Mouse (Mus musculus) liver, embryonic 12.5 days (tissue): ENCODE data around the gene St6galnac3. TPM values are rescaled to one million over a fixed set of nuclear protein-coding genes. Genes with fewer than 3 reads are reported as not detected.

Experiments
- ATAC-seq: fragments of 200-750 bp; cut with Nextera tagmentation; 2 replicates; pipeline ENCODE4 v1.8.0; 2017; ENCODE audit warnings: moderate number of reproducible peaks, mild to moderate bottlenecking, moderate library complexity
- H3K27ac ChIP-seq: fragments of 300-500 bp; sonication (generic); 2 replicates; pipeline ENCODE4 v1.5.1; 2016; ENCODE audit warnings: mild to moderate bottlenecking
- H3K27me3 ChIP-seq: fragments of 300-500 bp; sonication (generic); replicated peaks from 2 replicates; pipeline ENCODE4 v1.6.1; 2016; ENCODE audit warnings: mild to moderate bottlenecking, moderate library complexity
- H3K36me3 ChIP-seq: fragments of 300-500 bp; sonication (generic); 2 replicates; pipeline ENCODE4 v1.6.1; 2016; ENCODE audit warnings: mild to moderate bottlenecking, moderate library complexity
- H3K4me1 ChIP-seq: fragments of 300-500 bp; sonication (generic); 2 replicates; pipeline ENCODE4 v1.6.1; 2016
- H3K4me2 ChIP-seq: fragments of 300-500 bp; sonication (generic); 2 replicates; pipeline ENCODE4 v1.6.1; 2016; ENCODE audit warnings: mild to moderate bottlenecking, moderate library complexity
- H3K4me3 ChIP-seq: fragments of 300-500 bp; sonication (generic); 2 replicates; pipeline ENCODE4 v1.5.1; 2016; ENCODE audit warnings: mild to moderate bottlenecking, moderate library complexity
- H3K9ac ChIP-seq: fragments of 300-500 bp; sonication (generic); 2 replicates; pipeline ENCODE4 v1.6.1; 2016; ENCODE audit warnings: mild to moderate bottlenecking, moderate library complexity
- H3K9me3 ChIP-seq: fragments of 300-500 bp; sonication (generic); replicated peaks from 2 replicates; pipeline ENCODE4 v1.6.1; 2016; ENCODE audit warnings: mild to moderate bottlenecking, moderate library complexity
- WGBS: fragments of 180-500 bp; shearing (Covaris S2); methylation state at CpG from one replicate; pipeline ENCODE4 v1.1.7; 2016; ENCODE audit not compliant: insufficient replicate concordance; 5-methylcytosine and 5-hydroxymethylcytosine counted together
- polyA plus RNA-seq: library from polyadenylated mRNA; unstranded; fragments of >200 nt; fragmentation: Nextera tagmentation; extraction: Ambion mirVana; gene quantifications from 2 replicates; pipeline ENCODE4 v1.2.1, GENCODE M21; 2016

St6galnac3 gene
- polyA plus RNA-seq, 1 experiment from 2014 or later: 13.6 TPM

GRCm38 (mm10) chr3:153190742-153191141 is 534.2 kb downstream of the St6galnac3 start:
- no peaks in the 10 kb centered on the region for H3K27me3 ChIP-seq
- H3K9ac ChIP-seq: no peak overlapping the region
- no peak overlapping the region for H3K27ac ChIP-seq
- 67% methylated on average over 2 of the region's 2 CpGs for WGBS
- H3K4me3 ChIP-seq: no peak overlapping the region
- no peaks in the 10 kb centered on the region for H3K36me3 ChIP-seq
- no peak overlapping the region for H3K4me2 ChIP-seq
- no peaks in the 10 kb centered on the region for H3K9me3 ChIP-seq
- no peaks in the 10 kb centered on the region for H3K4me1 ChIP-seq
- no peak for ATAC-seq

- no peak overlapping the region for H3K27ac ChIP-seq
- no peaks in the 10 kb centered on the region for H3K4me1 ChIP-seq
- no peaks in the 10 kb centered on the region for H3K36me3 ChIP-seq
- no peaks in the 10 kb centered on the region for H3K27me3 ChIP-seq
- no peaks in the 10 kb centered on the region for H3K9me3 ChIP-seq
- 66% methylated on average over 6 of the region's 6 CpGs for WGBS
- H3K4me2 ChIP-seq: no peak overlapping the region
- H3K9ac ChIP-seq: no peak overlapping the region
- ATAC-seq: no peak
- H3K4me3 ChIP-seq: no peak overlapping the region
Measured at GRCm38 (mm10) chr3:153189685-153190467, 535.1 kb downstream of the St6galnac3 start.

- Histone ChIP-seq H3K27me3 (no peaks in the 10 kb centered on the region), H3K4me1 (no peaks in the 10 kb centered on the region), H3K4me3 (no peak overlapping the region), H3K27ac (no peak overlapping the region), H3K9me3 (no peaks in the 10 kb centered on the region), H3K9ac (no peak overlapping the region), H3K36me3 (no peaks in the 10 kb centered on the region), H3K4me2 (no peak overlapping the region)
- 62% methylated on average over 2 of the region's 2 CpGs for WGBS
- ATAC-seq: no peak
Measured at GRCm38 (mm10) chr3:153188224-153188623, 536.8 kb downstream of the St6galnac3 start.

GRCm38 (mm10) chr3:153185117-153185516 is 539.9 kb downstream of the St6galnac3 start:
- no peak overlapping the region for H3K4me2 ChIP-seq
- ATAC-seq: no peak
- no peak overlapping the region for H3K9ac ChIP-seq
- no peak overlapping the region for H3K4me3 ChIP-seq
- no peaks in the 10 kb centered on the region for H3K9me3 ChIP-seq
- no peaks in the 10 kb centered on the region for H3K27me3 ChIP-seq
- no peak overlapping the region for H3K27ac ChIP-seq
- H3K36me3 ChIP-seq: no peaks in the 10 kb centered on the region
- WGBS: 65% methylated on average over 3 of the region's 3 CpGs
- no peaks in the 10 kb centered on the region for H3K4me1 ChIP-seq

- H3K4me1 ChIP-seq: no peaks in the 10 kb centered on the region
- no peak overlapping the region for H3K4me2 ChIP-seq
- H3K9ac ChIP-seq: no peak overlapping the region
- no peak for ATAC-seq
- no peaks in the 10 kb centered on the region for H3K9me3 ChIP-seq
- H3K27me3 ChIP-seq: no peaks in the 10 kb centered on the region
- H3K27ac ChIP-seq: no peak overlapping the region
- H3K4me3 ChIP-seq: no peak overlapping the region
- no peaks in the 10 kb centered on the region for H3K36me3 ChIP-seq
- WGBS: 57% methylated on average over 6 of the region's 6 CpGs
Measured at GRCm38 (mm10) chr3:153181242-153181641, 543.7 kb downstream of the St6galnac3 start.

GRCm38 (mm10) chr3:153176749-153177148 is 548.2 kb downstream of the St6galnac3 start:
- Histone ChIP-seq H3K4me3 (no peak overlapping the region), H3K36me3 (no peaks in the 10 kb centered on the region), H3K9me3 (no peaks in the 10 kb centered on the region), H3K4me2 (no peak overlapping the region), H3K27ac (no peak overlapping the region), H3K9ac (no peak overlapping the region), H3K4me1 (no peaks in the 10 kb centered on the region), H3K27me3 (no peaks in the 10 kb centered on the region)
- ATAC-seq: no peak
- 66% methylated on average over 4 of the region's 4 CpGs for WGBS

GRCm38 (mm10) chr3:153176325-153176724 is 548.6 kb downstream of the St6galnac3 start:
- no peaks in the 10 kb centered on the region for H3K4me1 ChIP-seq
- H3K27me3 ChIP-seq: no peaks in the 10 kb centered on the region
- 45% methylated on average over 6 of the region's 6 CpGs for WGBS
- no peak overlapping the region for H3K27ac ChIP-seq
- H3K9me3 ChIP-seq: no peaks in the 10 kb centered on the region
- H3K4me3 ChIP-seq: no peak overlapping the region
- no peak for ATAC-seq
- no peak overlapping the region for H3K9ac ChIP-seq
- no peak overlapping the region for H3K4me2 ChIP-seq
- no peaks in the 10 kb centered on the region for H3K36me3 ChIP-seq

GRCm38 (mm10) chr3:153174336-153175033 is 550.5 kb downstream of the St6galnac3 start:
- H3K9ac ChIP-seq: no peak overlapping the region
- H3K9me3 ChIP-seq: no peaks in the 10 kb centered on the region
- no peak for ATAC-seq
- no peaks in the 10 kb centered on the region for H3K27me3 ChIP-seq
- WGBS: 67% methylated on average over 11 of the region's 11 CpGs
- no peaks in the 10 kb centered on the region for H3K4me1 ChIP-seq
- H3K27ac ChIP-seq: no peak overlapping the region
- H3K36me3 ChIP-seq: no peaks in the 10 kb centered on the region
- H3K4me3 ChIP-seq: no peak overlapping the region
- no peak overlapping the region for H3K4me2 ChIP-seq

GRCm38 (mm10) chr3:153173567-153173966 is 551.4 kb downstream of the St6galnac3 start:
- H3K4me2 ChIP-seq: no peak overlapping the region
- no peak overlapping the region for H3K9ac ChIP-seq
- no peaks in the 10 kb centered on the region for H3K36me3 ChIP-seq
- no peak overlapping the region for H3K27ac ChIP-seq
- ATAC-seq: no peak
- H3K27me3 ChIP-seq: no peaks in the 10 kb centered on the region
- no peaks in the 10 kb centered on the region for H3K9me3 ChIP-seq
- WGBS: 70% methylated on average over 2 of the region's 2 CpGs
- H3K4me1 ChIP-seq: no peaks in the 10 kb centered on the region
- no peak overlapping the region for H3K4me3 ChIP-seq

- H3K36me3 ChIP-seq: no peaks in the 10 kb centered on the region
- no peak overlapping the region for H3K4me3 ChIP-seq
- 67% methylated on average over 4 of the region's 4 CpGs for WGBS
- no peak for ATAC-seq
- no peaks in the 10 kb centered on the region for H3K9me3 ChIP-seq
- no peaks in the 10 kb centered on the region for H3K27me3 ChIP-seq
- no peak overlapping the region for H3K4me2 ChIP-seq
- no peak overlapping the region for H3K9ac ChIP-seq
- H3K27ac ChIP-seq: no peak overlapping the region
- no peaks in the 10 kb centered on the region for H3K4me1 ChIP-seq
Measured at GRCm38 (mm10) chr3:153170146-153170545, 554.8 kb downstream of the St6galnac3 start.

GRCm38 (mm10) chr3:153169744-153170143 is 555.2 kb downstream of the St6galnac3 start:
- no peak for ATAC-seq
- no peaks in the 10 kb centered on the region for H3K36me3 ChIP-seq
- no peak overlapping the region for H3K4me3 ChIP-seq
- no peak overlapping the region for H3K9ac ChIP-seq
- H3K4me1 ChIP-seq: no peaks in the 10 kb centered on the region
- 72% methylated on average over 11 of the region's 11 CpGs for WGBS
- no peak overlapping the region for H3K27ac ChIP-seq
- no peak overlapping the region for H3K4me2 ChIP-seq
- no peaks in the 10 kb centered on the region for H3K27me3 ChIP-seq
- H3K9me3 ChIP-seq: no peaks in the 10 kb centered on the region

GRCm38 (mm10) chr3:153161676-153162075 is 563.3 kb downstream of the St6galnac3 start:
- Histone ChIP-seq H3K27ac (no peak overlapping the region), H3K4me3 (no peak overlapping the region), H3K36me3 (no peaks in the 10 kb centered on the region), H3K9ac (no peak overlapping the region), H3K4me1 (no peaks in the 10 kb centered on the region), H3K4me2 (no peak overlapping the region), H3K27me3 (no peaks in the 10 kb centered on the region), H3K9me3 (no peaks in the 10 kb centered on the region)
- WGBS: 36% methylated on average over 9 of the region's 9 CpGs
- ATAC-seq: no peak
